Mouse (Mus musculus) spleen, adult 10 weeks (tissue): Measurements from ENCODE around the gene Rbm44. TPM values are rescaled to one million over a fixed set of nuclear protein-coding genes. Genes with fewer than 3 reads are reported as not detected.

Experiments
- polyA plus RNA-seq: library from polyadenylated mRNA; stranded (reverse); fragments of 350-450 nt; fragmentation: Illumina TruSeq; extraction: RNeasy Lipid Tissue Mini Kit (QIAGEN cat#74804); gene quantifications from one replicate; pipeline ENCODE4 v1.2.3, GENCODE M21; 2015; ENCODE audit warnings: low replicate concordance; ENCODE audit not compliant: insufficient read depth

Rbm44 gene
- 1.6 TPM for polyA plus RNA-seq

GRCm38 (mm10) chr1:91144813-91145212 lies at the start of gene Rbm44:
Rbm44 (plus strand) TSS chr1:91145089.

GRCm38 (mm10) chr1:91179533-91180173 lies 34.8 kb downstream of the Rbm44 start, which contains the start of gene Ramp1:
Ramp1 (plus strand) TSS chr1:91179822.

Other genes with a start within 250 kb of the Rbm44 start
- 0.39 TPM for gene Mlph, start 230.0 kb upstream of the Rbm44 start, polyA plus RNA-seq
- gene Prlh, start 192.0 kb upstream of the Rbm44 start, polyA plus RNA-seq: not detected
- gene Rab17, start 175.4 kb upstream of the Rbm44 start, polyA plus RNA-seq: not detected
- gene Lrrfip1, start 146.4 kb upstream of the Rbm44 start, polyA plus RNA-seq: 136 TPM
- gene Ramp1, start 34.7 kb downstream of the Rbm44 start, polyA plus RNA-seq: 5.8 TPM
- gene Ube2f, start 105.2 kb downstream of the Rbm44 start, polyA plus RNA-seq: 101 TPM
- 22.0 TPM for gene Scly, start 153.2 kb downstream of the Rbm44 start, polyA plus RNA-seq
- gene Espnl, start 177.0 kb downstream of the Rbm44 start, polyA plus RNA-seq: 0.04 TPM
- gene Klhl30, start 205.9 kb downstream of the Rbm44 start, polyA plus RNA-seq: 0.23 TPM
- gene Erfe, start 221.3 kb downstream of the Rbm44 start, polyA plus RNA-seq: 0.28 TPM